7 mouse cellular contexts compared by ENCODE assay signal in genomic region chr17:12265969-12266925, GRCm38 (mm10). TPM values are rescaled to one million over a fixed set of nuclear protein-coding genes. Genes with fewer than 3 reads are reported as not detected.
DNase-seq lines count a peak whose midpoint lies in the region; ATAC-seq and TF ChIP-seq lines count a peak whose summit lies in the region.

No protein-coding gene starts in this region.

- DNase-seq in adrenal gland, postnatal 25 days: peak; percentile 45
- peak; percentile 63 to 64 for DNase-seq in heart, postnatal 10 days
- DNase-seq in kidney, postnatal 4 days: peak; percentile 78 to 86
- no peak for DNase-seq in liver, embryonic 14.5 days (ENCODE audit: low read depth in 3 of 3, low spot score in 3 of 3)
- no peak for DNase-seq in spleen, postnatal 10 days (ENCODE audit: low spot score in 2 of 2)

- intact Hi-C loops in heart, postnatal 10 days (cut with DNase I): loop anchor here (2.0 to 5.0 kb wide), 2 partner anchors 51 to 101 kb away; partner anchors contain the start of gene Map3k4

- 72% methylated on average over 21 of the region's 21 CpGs for WGBS in forebrain, embryonic 13.5 days
- WGBS in liver, embryonic 14.5 days (ENCODE audit: insufficient replicate concordance): 69% methylated on average over 21 of the region's 21 CpGs
- 47% methylated on average over 21 of the region's 21 CpGs for WGBS in neural tube, embryonic 14.5 days

- peak overlapping the region; percentile 54 for H3K27ac ChIP-seq in forebrain, embryonic 13.5 days
- H3K27ac ChIP-seq in liver, embryonic 14.5 days: no peak overlapping the region
- no peak overlapping the region for H3K27ac ChIP-seq in neural tube, embryonic 14.5 days (ENCODE audit: low read depth, low read length)

- H3K4me1 ChIP-seq in forebrain, embryonic 13.5 days: peaks cover 26% of the 10 kb centered on the region
- no peaks in the 10 kb centered on the region; a peak in 1 of 4 replicates for H3K4me1 ChIP-seq in liver, embryonic 14.5 days (replicated peaks; ENCODE audit: control insufficient read depth in 2 of 2, insufficient read depth in 2 of 2, low read length in 1 of 2)
- peaks cover 22% of the 10 kb centered on the region for H3K4me1 ChIP-seq in neural tube, embryonic 14.5 days (ENCODE audit: control insufficient read depth, insufficient read depth, low read length)

- TF ChIP-seq CTCF in liver, embryonic 14.5 days (IDR thresholded peaks at IDR 0.05; ENCODE audit: low read depth): peak; percentile 32

- no peak overlapping the region for H3K4me3 ChIP-seq in forebrain, embryonic 13.5 days
- no peak overlapping the region for H3K4me3 ChIP-seq in liver, embryonic 14.5 days (ENCODE audit: insufficient read depth in 1 of 2, low read depth in 2 of 2, low read length in 2 of 2)
- H3K4me3 ChIP-seq in neural tube, embryonic 14.5 days (ENCODE audit: low read depth, low read length): no peak overlapping the region

- no peak overlapping the region for H3K9ac ChIP-seq in forebrain, embryonic 13.5 days
- H3K9ac ChIP-seq in liver, embryonic 14.5 days (replicated peaks): no peak overlapping the region
- H3K9ac ChIP-seq in neural tube, embryonic 14.5 days (replicated peaks; ENCODE audit: low read depth, low read length): no peak overlapping the region

- no peaks in the 10 kb centered on the region for H3K9me3 ChIP-seq in forebrain, embryonic 13.5 days (replicated peaks)
- H3K9me3 ChIP-seq in liver, embryonic 14.5 days (ENCODE audit: control insufficient read depth, low read length): no peaks in the 10 kb centered on the region
- no peaks in the 10 kb centered on the region for H3K9me3 ChIP-seq in neural tube, embryonic 14.5 days (ENCODE audit: control insufficient read depth, low read length)

- H3K36me3 ChIP-seq in forebrain, embryonic 13.5 days (ENCODE audit: poor library complexity, severe bottlenecking): peaks cover 42% of the 10 kb centered on the region
- peaks cover 6% of the 10 kb centered on the region for H3K36me3 ChIP-seq in liver, embryonic 14.5 days (replicated peaks; ENCODE audit: control insufficient read depth, insufficient read depth, low read depth)
- H3K36me3 ChIP-seq in neural tube, embryonic 14.5 days (ENCODE audit: control insufficient read depth, insufficient read depth, low read length): peaks cover 22% of the 10 kb centered on the region

- no peak for TF ChIP-seq EP300 in liver, embryonic 14.5 days (IDR thresholded peaks at IDR 0.05; ENCODE audit: low read depth)

- H3K4me2 ChIP-seq in forebrain, embryonic 13.5 days: no peak overlapping the region
- no peak overlapping the region for H3K4me2 ChIP-seq in liver, embryonic 14.5 days (ENCODE audit: low read depth)
- H3K4me2 ChIP-seq in neural tube, embryonic 14.5 days (ENCODE audit: low read depth, low read length): no peak overlapping the region

- H3K27me3 ChIP-seq in forebrain, embryonic 13.5 days: no peaks in the 10 kb centered on the region
- no peaks in the 10 kb centered on the region for H3K27me3 ChIP-seq in liver, embryonic 14.5 days (ENCODE audit: control insufficient read depth, insufficient read depth, low read length)
- no peaks in the 10 kb centered on the region for H3K27me3 ChIP-seq in neural tube, embryonic 14.5 days (ENCODE audit: control insufficient read depth, insufficient read depth, low read length)

- ATAC-seq in forebrain, embryonic 13.5 days: peak; percentile 68
- ATAC-seq in liver, embryonic 14.5 days (ENCODE audit: insufficient read depth): peak; percentile 73
- peak; percentile 72 for ATAC-seq in neural tube, embryonic 14.5 days (ENCODE audit: low read depth)

RNA-seq across cellular contexts. Expression of gene Map3k4, which starts 52.3 kb away (rescaled TPM):
- total RNA-seq in adrenal gland, postnatal 25 days (2021): 22.2 and 33.3 TPM in 2 replicates
- polyA plus RNA-seq in forebrain, embryonic 13.5 days (2015; fragmentation: Nextera tagmentation; extraction: Ambion mirVana): 44.9 and 46.4 TPM in 2 replicates
- 10 to 100 TPM; 35.6 to 39.4 TPM for total RNA-seq in heart, postnatal 10 days (2021)
- polyA plus RNA-seq in liver, embryonic 14.5 days (2012; rRNA removed): 2.8 and 5.0 TPM in 2 replicates
- polyA plus RNA-seq in liver, embryonic 14.5 days (2014; fragmentation: Nextera tagmentation; extraction: Ambion mirVana): 9.6 and 11.8 TPM in 2 replicates
- polyA plus RNA-seq in neural tube, embryonic 14.5 days (2014; fragmentation: Nextera tagmentation; extraction: Ambion mirVana): 37.1 and 39.8 TPM in 2 replicates

Comparison
In these comparisons a context has a peak if more than half of its experiments do, and no peak if none do; other contexts are left out.
1. DNase-seq: peak in adrenal gland, postnatal 25 days (single experiment), heart, postnatal 10 days (2 of 2) and kidney, postnatal 4 days (2 of 2); none in liver, embryonic 14.5 days (0 of 3) and spleen, postnatal 10 days (0 of 2).
2. Peak in every context shown above with its lines, with median percentiles within 50 percentile points of each other: ATAC-seq.